Mouse (Mus musculus) hindbrain, embryonic 11.5 days (tissue): ENCODE measurements around the gene Gm8180. TPM values are rescaled to one million over a fixed set of nuclear protein-coding genes. Genes with fewer than 3 reads are reported as not detected.
A peak's percentile ranks its signal among the peaks of the same experiment; 100 is the strongest.
"Not testable (repeated sequence)": the region's sequence is repeated elsewhere in the genome, so short reads cannot be mapped to it uniquely, and the experiment has no call there.

Experiments used
- ATAC-seq: fragments of 200-750 bp; cut with Nextera tagmentation; 2 replicates; pipeline ENCODE4 v1.8.0; 2017; ENCODE audit warnings: mild to moderate bottlenecking, moderate TSS enrichment, moderate library complexity; ENCODE audit not compliant: low FRiP score
- DNase-seq: peaks from one replicate; pipeline ENCODE4 v3.0.0-alpha.2; 2015; ENCODE audit warnings: low spot score
- H3K27ac ChIP-seq: fragments of 300-500 bp; sonication (generic); 2 replicates; pipeline ENCODE4 v1.5.1; 2014; ENCODE audit warnings: mild to moderate bottlenecking, low read depth, low read length
- H3K27me3 ChIP-seq: fragments of 300-500 bp; sonication (generic); 2 replicates; pipeline ENCODE4 v1.6.1; 2014; ENCODE audit warnings: mild to moderate bottlenecking, low read length, moderate library complexity, mixed read lengths; ENCODE audit not compliant: control insufficient read depth, insufficient read depth
- H3K36me3 ChIP-seq: fragments of 300-500 bp; sonication (generic); 2 replicates; pipeline ENCODE4 v1.6.1; 2014; ENCODE audit warnings: mild to moderate bottlenecking, low read length, moderate library complexity, mixed read lengths; ENCODE audit not compliant: control insufficient read depth, insufficient read depth
- H3K4me1 ChIP-seq: fragments of 300-500 bp; sonication (generic); replicated peaks from 2 replicates; pipeline ENCODE4 v1.6.1; 2014; ENCODE audit warnings: low read length, mixed read lengths; ENCODE audit not compliant: control insufficient read depth, insufficient read depth
- H3K4me2 ChIP-seq: fragments of 300-500 bp; sonication (generic); replicated peaks from 2 replicates; pipeline ENCODE4 v1.6.1; 2014; ENCODE audit warnings: mild to moderate bottlenecking, low read depth, low read length
- H3K4me3 ChIP-seq: fragments of 300-500 bp; sonication (generic); 2 replicates; pipeline ENCODE4 v1.5.1; 2014; ENCODE audit warnings: low read depth, low read length
- H3K9ac ChIP-seq: fragments of 300-500 bp; sonication (generic); 2 replicates; pipeline ENCODE4 v1.6.1; 2014; ENCODE audit warnings: low read depth, low read length
- H3K9me3 ChIP-seq: fragments of 300-500 bp; sonication (generic); 2 replicates; pipeline ENCODE4 v1.6.1; 2016; ENCODE audit warnings: low read length; ENCODE audit not compliant: control insufficient read depth
- WGBS: fragments of 180-500 bp; shearing (Covaris S2); extraction: QIAGEN DNeasy Blood & Tissue Kit; methylation state at CpG from one replicate; pipeline ENCODE4 v1.1.7; 2014; 5-methylcytosine and 5-hydroxymethylcytosine counted together
- polyA plus RNA-seq: library from polyadenylated mRNA; unstranded; fragments of >200 nt; fragmentation: Nextera tagmentation; extraction: Ambion mirVana; gene quantifications from 2 replicates; pipeline ENCODE4 v1.2.1, GENCODE M21; 2014

The Gm8180 gene
- polyA plus RNA-seq = not detected in 2 replicates

DNA sequence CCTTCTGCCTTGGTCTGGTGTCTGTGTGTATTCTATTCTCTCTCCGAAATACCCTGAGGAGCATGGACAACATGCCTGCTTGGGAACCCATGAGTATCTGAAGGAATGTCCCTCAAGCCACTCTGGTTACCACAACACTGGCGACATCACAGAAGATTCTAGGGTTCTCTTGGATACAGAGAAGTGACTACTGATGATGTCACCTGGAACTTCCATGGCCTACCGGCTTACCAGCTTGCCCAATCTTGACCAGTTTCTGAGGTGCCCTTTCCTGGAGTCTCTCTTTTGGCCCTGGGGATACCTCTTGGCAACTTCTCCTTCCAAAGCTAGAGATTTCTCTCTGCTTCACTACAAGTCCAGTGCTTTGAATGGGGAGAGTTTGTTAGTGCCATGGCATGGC is at the start of gene Gm8180:
Gm8180 (minus strand) TSS at position 101 of the 400 bp plus-strand sequence.
- H3K9me3 ChIP-seq, ATAC-seq, H3K4me2 ChIP-seq, DNase-seq, H3K4me3 ChIP-seq, H3K36me3 ChIP-seq, H3K9ac ChIP-seq, H3K27ac ChIP-seq, H3K27me3 ChIP-seq, H3K4me1 ChIP-seq: not testable (repeated sequence)
- 90% methylated on average over 3 of the region's 3 CpGs for WGBS

DNA sequence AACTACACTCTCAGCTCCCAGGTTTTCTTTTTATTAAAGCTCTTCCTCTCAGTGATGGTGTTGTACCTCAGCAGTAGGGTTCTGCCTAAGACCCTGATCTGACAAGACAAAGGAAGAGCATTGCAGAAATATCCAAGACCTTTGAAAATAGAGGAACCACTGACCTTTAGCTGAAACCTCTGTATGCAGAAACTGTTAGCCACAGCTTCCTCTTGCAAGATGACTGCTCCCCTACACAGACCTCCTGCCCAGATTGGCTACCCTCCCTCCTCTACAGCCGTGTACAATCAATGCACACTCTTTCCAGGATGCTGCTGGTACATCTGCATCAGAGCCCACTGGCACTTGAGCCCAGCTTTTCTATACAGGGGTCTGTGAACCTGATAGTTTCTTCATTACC is 45.8 kb upstream of the Gm8180 start:
- not testable (repeated sequence) for H3K4me2 ChIP-seq, H3K4me3 ChIP-seq, H3K9ac ChIP-seq, H3K9me3 ChIP-seq, H3K27me3 ChIP-seq, ATAC-seq, H3K36me3 ChIP-seq, DNase-seq, H3K4me1 ChIP-seq, H3K27ac ChIP-seq
- 64% methylated on average over 1 of the region's 1 CpGs for WGBS

DNA sequence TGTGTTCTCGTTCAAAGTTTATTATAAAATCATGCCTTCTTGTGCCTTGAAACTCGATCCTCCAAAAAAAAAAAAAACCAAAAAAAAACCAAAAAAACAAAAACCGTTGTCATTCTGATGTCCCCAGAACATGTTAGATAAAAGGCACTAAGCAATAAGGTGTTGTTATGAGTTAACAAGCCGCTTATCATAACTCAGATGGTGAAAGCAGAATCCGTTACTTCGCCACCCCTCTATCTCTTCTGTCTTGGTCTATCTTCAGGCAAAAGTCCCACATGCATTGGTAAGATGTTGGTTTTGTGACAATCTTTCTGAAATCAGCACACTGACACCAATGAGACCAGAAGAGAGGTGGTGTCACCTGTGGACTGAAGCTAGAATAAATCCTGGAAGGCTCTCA is 39.6 kb upstream of the Gm8180 start:
- not testable (repeated sequence) for H3K4me2 ChIP-seq, ATAC-seq, H3K9ac ChIP-seq, H3K4me1 ChIP-seq, H3K27me3 ChIP-seq, H3K36me3 ChIP-seq, H3K9me3 ChIP-seq, H3K4me3 ChIP-seq, H3K27ac ChIP-seq, DNase-seq
- WGBS = 91% methylated on average over 6 of the region's 6 CpGs

DNA sequence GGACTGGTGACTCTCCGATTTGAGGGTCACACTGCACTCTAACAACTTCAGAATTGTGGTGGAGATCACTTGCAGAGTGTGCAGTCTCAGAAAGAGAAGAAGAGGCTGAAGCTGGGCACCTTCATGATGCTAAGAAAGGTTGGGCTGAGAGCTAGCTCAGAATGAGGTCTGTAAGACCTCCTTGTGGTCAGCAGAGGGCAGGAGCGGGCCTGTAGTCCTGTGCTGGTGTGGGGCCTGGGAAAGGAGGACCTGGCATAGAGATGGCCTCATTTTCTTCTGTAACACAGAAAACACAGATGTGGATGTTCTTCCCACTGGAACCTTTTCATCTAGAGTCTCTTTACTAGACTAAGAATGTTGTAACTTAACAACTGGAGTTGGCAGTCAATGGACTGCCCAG is 37.3 kb upstream of the Gm8180 start:
- not testable (repeated sequence) for H3K36me3 ChIP-seq, H3K27ac ChIP-seq, H3K4me3 ChIP-seq, H3K9me3 ChIP-seq, DNase-seq, H3K27me3 ChIP-seq, ATAC-seq, H3K9ac ChIP-seq, H3K4me1 ChIP-seq, H3K4me2 ChIP-seq
- WGBS = 57% methylated on average over 1 of the region's 2 CpGs

DNA sequence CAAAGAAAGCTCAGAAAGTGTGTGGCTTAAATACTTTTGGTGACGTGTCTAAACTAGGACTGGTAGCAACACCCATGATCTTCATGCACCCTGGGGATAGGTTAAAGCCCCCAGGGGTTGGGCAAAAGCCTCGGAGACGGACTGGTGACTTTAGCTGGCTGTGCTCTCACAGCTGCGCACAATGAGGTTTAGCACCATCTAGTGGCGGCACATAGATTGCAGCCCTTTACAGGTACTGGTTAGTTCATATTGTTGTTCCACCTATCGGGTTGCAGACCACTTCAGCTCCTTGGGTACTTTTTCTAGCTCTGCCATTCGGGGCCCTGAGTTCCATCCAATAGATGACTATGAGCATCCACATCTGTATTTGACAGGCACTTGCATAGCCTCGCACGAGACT is 27.9 kb upstream of the Gm8180 start:
- H3K36me3 ChIP-seq, H3K9me3 ChIP-seq, H3K4me1 ChIP-seq, H3K9ac ChIP-seq, H3K27ac ChIP-seq, H3K4me2 ChIP-seq, H3K27me3 ChIP-seq, H3K4me3 ChIP-seq, ATAC-seq: not testable (repeated sequence)
- WGBS = 75% methylated on average over 8 of the region's 9 CpGs
- DNase-seq = peak; percentile 44

DNA sequence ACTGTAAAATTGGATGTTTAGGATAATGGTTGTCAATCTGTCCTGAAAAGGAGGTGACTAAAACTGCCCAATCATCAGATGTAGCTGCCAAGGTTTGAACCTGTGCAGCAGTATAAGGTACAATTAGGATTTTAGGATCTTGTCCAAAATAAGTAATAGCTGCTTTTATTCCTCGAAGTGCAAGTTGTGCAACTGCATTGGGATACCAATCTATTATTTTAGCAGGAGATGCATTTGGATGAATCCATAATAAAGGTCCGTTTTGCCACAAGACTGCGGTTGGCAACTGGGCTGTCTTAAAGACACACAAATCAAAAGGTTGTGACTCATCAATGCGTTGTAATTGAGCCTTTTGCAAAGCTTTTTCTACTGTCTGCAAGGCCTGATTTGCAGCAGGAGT is 23.6 kb upstream of the Gm8180 start:
- not testable (repeated sequence) for DNase-seq, ATAC-seq, H3K27ac ChIP-seq, H3K4me2 ChIP-seq, H3K27me3 ChIP-seq, H3K9ac ChIP-seq, H3K36me3 ChIP-seq, H3K4me3 ChIP-seq, H3K4me1 ChIP-seq, H3K9me3 ChIP-seq
- 82% methylated on average over 4 of the region's 4 CpGs for WGBS

DNA sequence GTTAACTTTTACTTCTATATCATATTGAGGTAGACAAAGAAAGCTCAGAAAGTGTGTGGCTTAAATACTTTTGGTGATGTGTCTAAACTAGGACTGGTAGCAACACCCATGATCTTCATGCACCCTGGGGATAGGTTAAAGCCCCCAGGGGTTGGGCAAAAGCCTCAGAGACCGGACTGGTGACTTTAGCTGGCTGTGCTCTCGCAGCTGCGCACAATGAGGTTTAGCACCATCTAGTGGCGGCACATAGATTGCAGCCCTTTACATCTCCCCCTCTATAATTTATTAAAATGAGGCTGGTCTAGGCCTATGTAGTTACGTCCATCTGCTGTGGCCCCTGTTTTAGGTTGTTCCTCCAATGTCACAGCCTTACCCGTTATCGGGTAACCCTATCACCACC is 19.9 kb upstream of the Gm8180 start:
- H3K4me1 ChIP-seq, ATAC-seq, H3K27me3 ChIP-seq, H3K27ac ChIP-seq, DNase-seq, H3K4me2 ChIP-seq, H3K9ac ChIP-seq, H3K9me3 ChIP-seq, H3K36me3 ChIP-seq, H3K4me3 ChIP-seq: not testable (repeated sequence)
- 5% methylated on average over 4 of the region's 7 CpGs for WGBS

DNA sequence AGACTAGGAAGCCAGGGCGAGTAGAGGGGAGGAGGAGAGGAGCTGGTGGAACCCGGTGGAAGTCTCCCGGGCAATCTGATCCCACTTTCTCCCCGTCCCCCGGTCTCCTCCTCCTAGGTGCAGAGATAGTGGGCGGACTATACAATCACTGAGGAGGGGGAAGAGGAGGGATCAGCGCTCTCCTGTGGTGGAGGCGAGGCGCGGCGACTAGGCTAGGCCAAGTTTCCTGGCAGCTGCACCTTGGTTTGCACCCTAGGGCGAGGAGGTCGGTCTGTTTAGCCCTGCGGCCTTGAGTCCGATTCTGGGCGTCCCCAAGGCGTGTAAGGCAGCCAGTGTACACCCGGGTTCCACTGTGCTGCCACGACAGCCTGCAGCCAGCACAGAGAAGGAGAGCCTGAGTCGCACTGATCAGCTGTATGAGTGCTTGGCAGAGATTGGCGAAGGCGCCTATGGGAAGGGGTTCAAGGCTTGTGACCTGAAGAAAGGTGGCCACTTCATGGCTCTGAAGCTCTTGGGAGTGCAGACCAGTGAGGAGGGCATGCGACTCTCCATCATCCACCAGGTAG is 12.4 kb upstream of the Gm8180 start:
- H3K27me3 ChIP-seq, H3K27ac ChIP-seq, H3K9ac ChIP-seq, H3K4me3 ChIP-seq, H3K36me3 ChIP-seq, H3K4me1 ChIP-seq, H3K9me3 ChIP-seq: not testable (repeated sequence)
- DNase-seq (peak; percentile 20), ATAC-seq (peak; percentile 76)
- 15% methylated on average over 22 of the region's 23 CpGs for WGBS
- H3K4me2 ChIP-seq = peak overlapping the region; percentile 8

DNA sequence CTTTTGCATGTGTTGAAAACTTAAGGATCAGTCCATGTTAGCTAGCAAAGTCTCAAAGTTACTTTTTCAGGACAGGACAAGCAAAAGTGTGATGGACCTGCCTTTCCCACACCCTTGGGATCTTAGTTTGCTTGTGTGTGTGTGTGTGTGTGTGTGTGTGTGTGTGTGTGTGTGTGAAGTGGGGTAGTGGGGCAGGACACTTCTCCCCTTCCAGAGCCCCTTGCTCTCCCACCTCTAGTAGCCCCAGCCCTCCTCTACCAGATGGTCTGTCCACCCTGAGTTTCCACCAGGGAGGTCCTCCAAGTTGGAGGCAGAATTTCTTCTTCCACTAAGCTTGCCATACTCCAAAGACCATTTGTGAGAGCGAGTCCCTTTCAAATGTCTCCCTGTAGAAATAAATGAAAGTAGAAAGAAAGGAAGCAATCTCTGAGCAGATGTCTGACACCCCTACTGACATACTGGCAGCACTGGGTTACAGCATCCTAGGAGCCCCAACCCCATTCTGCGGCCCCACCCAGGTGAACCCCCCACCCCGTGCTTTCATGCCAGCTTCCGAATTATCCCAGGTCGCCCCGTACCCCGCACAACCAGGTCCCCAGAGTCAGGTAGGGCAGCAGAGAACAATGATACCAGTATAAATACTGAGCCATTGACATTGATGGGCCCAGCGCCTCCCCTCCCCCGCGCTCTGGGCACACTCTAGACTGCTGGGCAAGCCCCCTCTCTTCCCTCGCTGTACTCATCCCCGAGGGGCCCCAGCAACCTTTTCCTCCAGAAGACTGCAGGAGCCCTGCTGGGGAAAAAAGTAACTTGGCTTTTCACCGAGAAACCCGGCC is 11.7 kb upstream of the Gm8180 start:
- Histone ChIP-seq H3K4me3 (no peak overlapping the region), H3K27ac (no peak overlapping the region), H3K27me3 (no peaks in the 10 kb centered on the region), H3K9ac (no peak overlapping the region), H3K36me3 (no peaks in the 10 kb centered on the region), H3K4me2 (peak overlapping the region; percentile 8), H3K9me3 (no peaks in the 10 kb centered on the region), H3K4me1 (no peaks in the 10 kb centered on the region; the same call in 1 of the 2 replicates)
- 22% methylated on average over 14 of the region's 14 CpGs for WGBS
- peak; percentile 84 for ATAC-seq
- DNase-seq = no peak
